Mouse (Mus musculus) limb, embryonic 13.5 days (tissue): Measurements from ENCODE around the gene Pitpna. TPM values are rescaled to one million over a fixed set of nuclear protein-coding genes. Genes with fewer than 3 reads are reported as not detected.

Experiments
- ATAC-seq: fragments of 200-750 bp; cut with Nextera tagmentation; 2 replicates; pipeline ENCODE4 v1.8.0; 2017; ENCODE audit warnings: low read depth, moderate number of reproducible peaks, moderate TSS enrichment; ENCODE audit not compliant: low FRiP score
- H3K27ac ChIP-seq: fragments of 300-500 bp; sonication (generic); 2 replicates; pipeline ENCODE4 v1.5.1; 2015; ENCODE audit warnings: inconsistent platforms, mild to moderate bottlenecking, moderate library complexity
- H3K27me3 ChIP-seq: fragments of 300-500 bp; sonication (generic); 2 replicates; pipeline ENCODE4 v1.6.1; 2015; ENCODE audit warnings: mild to moderate bottlenecking, inconsistent platforms
- H3K36me3 ChIP-seq: fragments of 300-500 bp; sonication (generic); 2 replicates; pipeline ENCODE4 v1.6.1; 2015; ENCODE audit warnings: inconsistent platforms, mild to moderate bottlenecking, moderate library complexity
- H3K4me1 ChIP-seq: fragments of 300-500 bp; sonication (generic); 2 replicates; pipeline ENCODE4 v1.6.1; 2015; ENCODE audit warnings: inconsistent platforms
- H3K4me2 ChIP-seq: fragments of 300-500 bp; sonication (generic); replicated peaks from 2 replicates; pipeline ENCODE4 v1.6.1; 2015; ENCODE audit warnings: inconsistent platforms, mild to moderate bottlenecking, moderate library complexity
- H3K4me3 ChIP-seq: fragments of 300-500 bp; sonication (generic); 2 replicates; pipeline ENCODE4 v1.5.1; 2015; ENCODE audit warnings: moderate library complexity, mild to moderate bottlenecking, inconsistent platforms
- H3K9ac ChIP-seq: fragments of 300-500 bp; sonication (generic); 2 replicates; pipeline ENCODE4 v1.6.1; 2015; ENCODE audit warnings: mild to moderate bottlenecking, inconsistent platforms
- H3K9me3 ChIP-seq: fragments of 300-500 bp; sonication (generic); 2 replicates; pipeline ENCODE4 v1.6.1; 2016; ENCODE audit warnings: inconsistent platforms
- WGBS: fragments of 180-500 bp; shearing (Covaris S2); methylation state at CpG from one replicate; pipeline ENCODE4 v1.1.7; 2015; 5-methylcytosine and 5-hydroxymethylcytosine counted together
- polyA plus RNA-seq: library from polyadenylated mRNA; unstranded; fragments of >200 nt; fragmentation: Nextera tagmentation; extraction: Ambion mirVana; gene quantifications from 2 replicates; pipeline ENCODE4 v1.2.1, GENCODE M21; 2015

The Pitpna gene
- polyA plus RNA-seq, 1 experiment from 2014 or later = 60.9 TPM

DNA sequence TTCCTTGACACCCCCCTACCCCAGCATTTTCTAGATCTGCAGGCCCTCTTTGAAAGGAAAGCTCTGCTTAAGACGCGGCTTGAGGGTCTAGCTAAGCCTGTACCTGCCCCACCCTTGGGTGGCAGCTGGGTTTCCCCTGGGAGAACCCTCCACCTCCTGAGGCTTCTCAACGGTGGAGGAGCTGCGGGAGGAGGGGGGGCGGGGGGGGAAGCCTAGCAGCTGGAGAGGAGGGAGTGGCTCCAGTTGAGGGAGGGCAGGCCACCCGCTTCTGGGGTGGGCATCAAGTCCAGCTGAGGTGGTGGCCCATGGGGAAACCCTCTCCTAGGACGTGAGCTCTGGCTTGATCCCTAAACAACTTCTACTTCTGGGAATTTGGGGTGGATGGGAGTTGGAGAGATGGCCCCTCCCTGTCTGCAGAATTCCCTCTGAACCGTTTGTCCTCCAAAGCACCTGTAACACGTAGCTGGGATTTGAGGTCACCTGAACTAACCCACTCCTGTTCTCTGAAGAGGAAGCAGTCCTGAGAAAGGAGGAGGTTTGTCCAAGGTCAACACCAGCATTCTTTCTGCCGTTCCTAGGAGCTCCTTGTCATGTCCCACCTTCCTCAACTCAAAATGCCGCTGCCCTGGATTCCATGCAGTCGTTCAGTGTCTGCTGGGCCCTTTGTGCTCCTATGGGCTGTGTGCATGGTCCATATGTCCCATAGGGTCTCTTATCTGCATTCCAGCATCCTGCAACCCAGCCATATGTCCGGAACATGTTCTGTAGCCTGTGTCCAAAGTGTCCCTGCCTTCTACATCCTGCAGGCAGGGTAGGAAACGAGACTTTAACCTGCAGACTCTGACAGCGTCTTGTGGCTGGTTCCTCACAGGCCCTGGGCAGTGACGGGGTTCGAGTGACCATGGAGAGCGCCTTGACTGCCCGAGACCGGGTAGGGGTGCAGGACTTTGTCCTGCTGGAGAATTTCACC lies 69.0 kb downstream of the Pitpna start:
- Histone ChIP-seq H3K36me3 (peaks cover 44% of the 10 kb centered on the region), H3K9me3 (no peaks in the 10 kb centered on the region), H3K4me2 (peak overlapping the region; percentile 75), H3K27me3 (peaks cover 26% of the 10 kb centered on the region), H3K4me3 (peak overlapping the region; percentile 73), H3K4me1 (peaks cover 43% of the 10 kb centered on the region), H3K27ac (no peak overlapping the region), H3K9ac (peak overlapping the region; percentile 85)
- no peak for ATAC-seq
- WGBS = 58% methylated on average over 19 of the region's 20 CpGs

DNA sequence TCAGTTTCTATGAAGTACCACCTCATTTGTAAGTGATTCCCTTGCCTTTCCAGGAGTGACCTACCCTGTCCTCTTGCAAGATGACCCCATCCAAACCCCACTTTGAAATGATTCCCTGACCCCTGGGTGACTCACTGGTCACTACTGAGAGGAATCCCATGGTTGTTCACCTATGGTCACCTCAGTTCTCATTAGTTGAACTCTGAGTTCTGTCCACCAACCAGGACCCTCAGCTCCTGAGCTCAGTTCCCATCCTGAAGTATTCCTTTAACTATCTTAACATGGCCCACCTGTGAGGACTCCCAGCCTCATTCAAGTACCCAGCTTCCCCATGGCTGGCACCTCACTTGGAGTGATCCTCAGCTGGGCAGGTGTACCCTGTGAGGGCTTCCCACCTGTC lies 69.9 kb downstream of the Pitpna start:
- no peaks in the 10 kb centered on the region for H3K9me3 ChIP-seq
- ATAC-seq = no peak
- H3K27ac ChIP-seq = no peak overlapping the region
- H3K27me3 ChIP-seq = peaks cover 16% of the 10 kb centered on the region
- H3K9ac ChIP-seq = no peak overlapping the region
- H3K4me2 ChIP-seq = no peak overlapping the region
- H3K4me1 ChIP-seq = peaks cover 36% of the 10 kb centered on the region
- H3K4me3 ChIP-seq = no peak overlapping the region
- peaks cover 54% of the 10 kb centered on the region for H3K36me3 ChIP-seq

DNA sequence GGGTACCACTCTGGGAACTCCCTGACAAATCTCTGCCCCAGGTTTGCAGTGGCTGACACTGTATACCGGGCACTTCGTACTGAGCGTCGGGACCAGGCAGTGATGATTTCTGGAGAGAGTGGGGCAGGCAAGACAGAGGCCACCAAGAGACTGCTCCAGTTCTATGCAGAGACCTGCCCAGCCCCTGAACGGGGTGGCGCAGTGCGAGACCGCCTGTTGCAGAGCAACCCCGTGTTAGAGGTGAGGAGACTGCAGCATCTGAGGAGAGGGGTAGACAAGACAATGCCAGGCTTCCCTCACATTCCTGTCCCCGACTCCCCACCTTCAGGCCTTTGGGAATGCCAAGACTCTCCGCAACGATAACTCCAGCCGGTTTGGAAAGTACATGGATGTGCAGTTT lies 70.4 kb downstream of the Pitpna start:
- no peak overlapping the region for H3K27ac ChIP-seq
- no peak for ATAC-seq
- 0 out of 2 replicates have a peak overlapping the region, but pooled peaks have one; percentile 19 for H3K9ac ChIP-seq
- H3K9me3 ChIP-seq = no peaks in the 10 kb centered on the region
- H3K4me2 ChIP-seq = no peak overlapping the region
- 92% methylated on average over 13 of the region's 13 CpGs for WGBS
- peaks cover 58% of the 10 kb centered on the region for H3K36me3 ChIP-seq
- peaks cover 32% of the 10 kb centered on the region for H3K4me1 ChIP-seq
- peaks cover 12% of the 10 kb centered on the region for H3K27me3 ChIP-seq
- no peak overlapping the region for H3K4me3 ChIP-seq

DNA sequence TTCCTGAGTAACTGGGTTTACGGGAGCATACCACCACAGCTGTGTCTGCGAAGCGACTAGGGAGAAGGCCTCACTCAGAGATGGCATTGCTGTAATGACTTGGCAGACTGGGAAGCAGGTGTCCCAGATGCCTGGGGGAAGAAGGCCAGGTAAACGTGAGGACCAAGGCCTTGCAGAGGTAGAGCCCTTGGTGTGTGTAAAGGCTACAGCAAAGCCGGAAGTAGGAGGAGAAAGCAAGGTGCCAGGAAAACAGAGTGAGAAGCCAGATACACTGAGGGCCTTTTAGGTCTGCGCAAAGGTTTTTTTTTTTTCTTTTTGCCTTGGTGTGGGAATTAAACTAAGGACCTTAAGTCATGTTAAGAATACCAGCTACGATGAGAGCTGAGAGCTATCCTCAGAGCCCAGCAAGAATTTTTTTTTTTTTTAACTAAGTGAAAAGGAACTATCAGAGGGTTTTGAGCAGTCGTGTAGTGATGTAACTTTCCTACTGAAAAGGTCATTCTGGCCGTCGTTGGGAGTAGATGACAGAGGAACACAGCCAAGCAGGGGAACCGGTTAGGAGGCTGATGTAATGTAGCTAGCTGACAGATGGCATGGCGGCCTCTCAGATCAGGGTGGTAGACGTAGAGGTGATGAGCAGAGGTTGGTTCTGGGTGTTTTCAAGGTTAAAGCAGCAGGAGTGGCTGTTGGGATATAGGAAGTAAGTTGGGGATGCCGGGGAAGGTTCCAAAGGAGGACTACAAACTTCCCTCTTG lies 71.3 kb downstream of the Pitpna start:
- peaks cover 25% of the 10 kb centered on the region for H3K4me1 ChIP-seq
- 74% methylated on average over 14 of the region's 14 CpGs for WGBS
- H3K27ac ChIP-seq = no peak overlapping the region
- H3K4me2 ChIP-seq = no peak overlapping the region
- H3K9ac ChIP-seq = peak overlapping the region; percentile 20; the same call in 1 of the 2 replicates
- no peak for ATAC-seq
- H3K36me3 ChIP-seq = peaks cover 61% of the 10 kb centered on the region
- H3K9me3 ChIP-seq = no peaks in the 10 kb centered on the region
- H3K4me3 ChIP-seq = no peak overlapping the region
- peaks cover 9% of the 10 kb centered on the region; the same call in 1 of the 2 replicates for H3K27me3 ChIP-seq

DNA sequence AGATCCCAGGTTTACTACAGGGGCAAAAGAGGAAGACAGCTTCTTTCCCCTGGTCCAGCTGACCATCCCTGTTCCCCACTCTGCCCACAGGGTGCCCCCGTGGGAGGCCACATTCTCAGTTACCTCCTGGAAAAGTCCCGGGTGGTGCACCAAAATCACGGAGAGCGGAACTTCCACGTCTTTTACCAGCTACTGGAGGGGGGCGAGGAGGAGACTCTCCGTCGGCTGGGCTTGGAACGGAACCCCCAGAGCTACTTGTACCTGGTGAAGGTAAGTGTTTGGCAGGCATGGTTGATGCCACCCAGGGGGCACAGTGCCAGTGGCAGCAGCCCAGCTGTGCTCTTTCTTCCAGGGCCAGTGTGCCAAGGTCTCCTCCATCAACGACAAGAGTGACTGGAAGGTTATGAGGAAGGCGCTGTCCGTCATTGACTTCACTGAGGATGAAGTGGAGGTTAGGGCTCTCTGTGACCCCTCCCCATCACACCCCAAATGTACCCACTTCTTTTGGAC lies 72.2 kb downstream of the Pitpna start:
- Histone ChIP-seq H3K4me2 (no peak overlapping the region), H3K9ac (no peak overlapping the region), H3K27me3 (peaks cover under 1% of the 10 kb centered on the region; the same call in 1 of the 2 replicates), H3K9me3 (no peaks in the 10 kb centered on the region), H3K27ac (no peak overlapping the region), H3K4me1 (peaks cover 16% of the 10 kb centered on the region), H3K4me3 (no peak overlapping the region), H3K36me3 (peaks cover 67% of the 10 kb centered on the region)
- no peak for ATAC-seq
- 93% methylated on average over 12 of the region's 12 CpGs for whole genome bisulfite sequencing

DNA sequence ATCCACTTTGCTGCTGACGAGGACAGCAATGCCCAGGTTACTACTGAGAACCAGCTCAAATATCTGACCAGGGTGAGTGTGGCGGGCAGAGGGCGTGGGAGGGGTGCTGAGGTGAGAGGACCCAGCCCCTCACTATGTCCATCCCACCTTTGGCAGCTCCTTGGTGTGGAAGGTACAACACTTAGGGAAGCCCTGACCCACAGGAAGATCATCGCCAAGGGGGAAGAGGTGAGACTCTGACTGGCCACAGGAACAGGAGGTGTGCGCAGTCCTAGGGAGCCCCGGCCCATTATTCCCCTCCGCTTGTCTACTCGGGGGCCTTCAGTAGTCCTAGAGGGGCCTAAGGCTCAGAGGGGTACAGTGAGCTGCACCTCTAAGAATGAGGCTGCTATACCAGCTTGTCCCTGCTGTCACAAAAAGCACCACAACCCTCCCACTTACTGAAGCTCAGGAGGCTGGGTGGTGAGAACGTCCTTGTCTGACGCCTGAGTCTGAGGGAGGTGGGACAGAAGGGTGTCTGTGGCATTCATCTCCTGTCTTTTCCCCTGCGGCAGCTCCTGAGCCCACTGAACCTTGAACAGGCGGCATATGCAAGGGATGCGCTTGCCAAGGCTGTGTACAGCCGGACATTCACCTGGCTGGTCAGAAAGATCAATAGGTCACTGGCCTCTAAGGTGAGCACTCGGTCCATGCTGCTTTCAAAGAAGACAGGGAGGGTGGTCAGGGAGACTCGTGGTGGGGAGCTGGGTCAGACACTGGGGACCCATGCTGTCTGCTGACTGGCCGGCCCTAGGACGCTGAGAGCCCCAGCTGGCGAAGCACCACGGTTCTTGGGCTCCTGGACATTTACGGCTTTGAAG lies 73.3 kb downstream of the Pitpna start:
- Histone ChIP-seq H3K4me1 (peaks cover 10% of the 10 kb centered on the region), H3K4me3 (no peak overlapping the region), H3K36me3 (peaks cover 77% of the 10 kb centered on the region), H3K9ac (no peak overlapping the region), H3K27me3 (no peaks in the 10 kb centered on the region), H3K27ac (no peak overlapping the region), H3K4me2 (no peak overlapping the region), H3K9me3 (no peaks in the 10 kb centered on the region)
- no peak for ATAC-seq
- 85% methylated on average over 21 of the region's 21 CpGs for WGBS

DNA sequence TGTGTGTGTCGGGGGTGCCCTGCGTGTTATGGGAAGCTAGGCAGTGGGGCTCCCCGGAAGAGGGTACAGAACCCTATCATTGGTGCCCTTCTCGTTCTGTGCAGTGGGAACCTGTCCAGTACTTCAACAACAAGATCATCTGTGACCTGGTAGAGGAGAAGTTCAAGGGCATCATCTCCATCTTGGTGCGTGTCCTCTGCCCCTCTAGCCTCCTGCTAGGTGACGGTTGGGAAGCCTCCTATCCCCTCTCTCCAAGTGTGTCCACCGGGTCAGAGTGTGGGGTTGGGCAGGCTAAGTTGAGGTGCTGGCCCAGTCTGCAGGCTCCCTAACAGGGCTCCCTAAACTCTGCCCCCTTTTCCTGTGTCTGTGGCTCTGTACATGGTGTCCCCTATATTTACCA lies 74.2 kb downstream of the Pitpna start:
- Histone ChIP-seq H3K27me3 (no peaks in the 10 kb centered on the region), H3K9me3 (no peaks in the 10 kb centered on the region), H3K27ac (no peak overlapping the region), H3K4me1 (no peaks in the 10 kb centered on the region), H3K36me3 (peaks cover 87% of the 10 kb centered on the region), H3K4me2 (no peak overlapping the region), H3K4me3 (no peak overlapping the region), H3K9ac (no peak overlapping the region)
- no peak for ATAC-seq
- WGBS = 94% methylated on average over 7 of the region's 7 CpGs

DNA sequence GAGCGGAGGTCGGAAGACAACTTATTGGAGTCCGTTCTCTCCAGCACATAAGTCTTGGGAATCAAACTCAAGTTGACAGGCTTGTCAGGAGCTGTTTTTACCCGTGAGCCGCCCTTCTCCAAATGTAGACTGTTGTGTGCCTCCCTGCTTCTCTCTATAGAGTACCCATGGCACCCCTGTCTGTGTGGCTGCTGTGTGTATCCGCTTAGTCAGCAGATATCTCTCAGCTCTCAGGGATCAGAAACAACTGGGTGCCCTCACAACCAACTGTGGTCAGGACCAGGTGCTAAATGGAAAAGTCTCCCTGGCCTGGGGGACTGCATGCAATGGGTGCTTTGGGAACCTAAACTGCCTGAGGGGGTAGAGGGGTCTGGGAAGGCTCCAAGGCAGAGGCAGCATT lies 78.4 kb downstream of the Pitpna start:
- peaks cover 89% of the 10 kb centered on the region for H3K36me3 ChIP-seq
- WGBS = 94% methylated on average over 6 of the region's 6 CpGs
- no peak for ATAC-seq

DNA sequence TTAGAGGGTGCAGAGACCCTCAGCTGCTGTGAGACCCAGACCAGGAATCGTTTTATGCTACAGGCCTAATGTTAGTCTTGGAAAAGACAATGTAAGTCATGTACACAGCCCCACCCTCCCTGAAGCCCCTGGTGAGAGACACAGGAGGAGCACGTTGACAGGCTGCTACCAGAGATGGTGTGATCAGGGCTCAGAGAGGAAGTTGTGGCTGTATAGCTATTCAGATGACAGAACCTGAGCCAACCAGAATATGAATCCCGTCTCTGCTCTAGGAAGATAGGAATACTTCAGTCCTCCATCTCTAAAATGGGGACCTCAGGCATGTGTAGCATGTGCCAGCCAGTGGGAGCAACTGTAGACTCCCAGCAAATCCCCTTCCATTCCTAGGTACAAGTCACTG lies 80.7 kb downstream of the Pitpna start:
- H3K4me2 ChIP-seq = no peak overlapping the region
- H3K4me1 ChIP-seq = no peaks in the 10 kb centered on the region
- H3K4me3 ChIP-seq = no peak overlapping the region
- 84% methylated on average over 3 of the region's 3 CpGs for WGBS
- H3K27ac ChIP-seq = no peak overlapping the region
- H3K9me3 ChIP-seq = no peaks in the 10 kb centered on the region
- H3K36me3 ChIP-seq = peaks cover 89% of the 10 kb centered on the region
- H3K27me3 ChIP-seq = no peaks in the 10 kb centered on the region
- no peak for ATAC-seq
- no peak overlapping the region for H3K9ac ChIP-seq

More for the DNA sequence above, 78.4 kb downstream of the Pitpna start:
- no peak overlapping the region for H3K27ac ChIP-seq
- no peaks in the 10 kb centered on the region for H3K4me1 ChIP-seq
- no peak overlapping the region for H3K9ac ChIP-seq
- H3K27me3 ChIP-seq = no peaks in the 10 kb centered on the region
- H3K9me3 ChIP-seq = no peaks in the 10 kb centered on the region
- no peak overlapping the region for H3K4me3 ChIP-seq
- no peak overlapping the region for H3K4me2 ChIP-seq

DNA sequence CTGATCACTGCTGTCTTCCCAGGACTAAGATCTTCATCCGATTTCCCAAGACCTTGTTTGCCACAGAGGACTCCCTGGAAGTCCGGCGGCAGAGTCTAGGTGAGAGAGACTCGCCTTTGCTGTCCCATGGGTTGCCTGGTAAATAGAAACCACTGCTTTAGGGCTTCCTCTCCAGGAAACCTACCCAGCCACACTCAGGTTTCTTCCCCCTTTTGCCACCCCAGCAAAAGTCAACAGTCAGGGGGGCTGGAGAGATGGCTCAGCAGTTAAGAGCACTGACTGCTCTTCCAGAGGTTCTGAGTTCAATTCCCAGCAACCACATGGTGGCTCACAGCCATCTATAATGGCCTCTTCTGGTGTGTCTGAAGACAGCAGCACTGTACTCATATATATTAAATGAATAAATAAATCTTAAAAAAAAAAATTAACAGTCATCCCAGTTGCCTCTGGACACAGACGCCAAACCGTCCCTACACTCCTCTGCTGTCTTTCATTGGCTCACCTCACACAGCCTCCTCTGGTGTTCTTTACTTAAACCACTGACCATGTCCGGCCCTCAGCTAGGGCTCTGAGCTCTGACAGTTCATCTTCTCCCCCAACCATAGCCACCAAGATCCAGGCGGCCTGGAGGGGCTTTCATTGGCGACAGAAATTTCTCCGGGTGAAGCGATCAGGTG lies 81.4 kb downstream of the Pitpna start:
- no peak overlapping the region for H3K4me3 ChIP-seq
- no peaks in the 10 kb centered on the region for H3K27me3 ChIP-seq
- no peak for ATAC-seq
- H3K4me2 ChIP-seq = no peak overlapping the region
- H3K36me3 ChIP-seq = peaks cover 91% of the 10 kb centered on the region
- H3K4me1 ChIP-seq = no peaks in the 10 kb centered on the region
- 87% methylated on average over 11 of the region's 11 CpGs for WGBS
- H3K9ac ChIP-seq = no peak overlapping the region
- no peak overlapping the region for H3K27ac ChIP-seq
- no peaks in the 10 kb centered on the region for H3K9me3 ChIP-seq

DNA sequence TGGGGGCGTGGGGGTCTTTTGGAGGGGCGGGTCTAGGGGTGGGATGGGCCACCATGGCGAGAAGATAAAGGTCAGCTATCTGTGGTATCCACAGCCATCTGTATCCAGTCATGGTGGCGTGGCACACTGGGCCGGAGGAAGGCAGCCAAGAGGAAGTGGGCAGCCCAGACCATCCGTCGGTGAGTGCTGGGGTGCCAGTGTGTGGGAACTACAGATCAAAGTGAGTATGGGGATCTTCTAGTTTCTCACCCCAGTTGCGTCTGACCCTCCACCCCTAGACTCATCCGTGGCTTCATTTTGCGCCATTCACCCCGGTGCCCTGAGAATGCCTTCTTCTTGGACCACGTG lies 81.9 kb downstream of the Pitpna start:
- peaks cover 88% of the 10 kb centered on the region for H3K36me3 ChIP-seq
- H3K4me3 ChIP-seq = no peak overlapping the region
- H3K4me2 ChIP-seq = no peak overlapping the region
- H3K9ac ChIP-seq = no peak overlapping the region
- H3K9me3 ChIP-seq = no peaks in the 10 kb centered on the region
- no peak overlapping the region for H3K27ac ChIP-seq
- H3K4me1 ChIP-seq = no peaks in the 10 kb centered on the region
- H3K27me3 ChIP-seq = no peaks in the 10 kb centered on the region
- WGBS = 86% methylated on average over 12 of the region's 12 CpGs
- ATAC-seq = no peak
